Mouse (Mus musculus): ENCODE data around the gene Zfp385b. TPM values are rescaled to one million over a fixed set of nuclear protein-coding genes. Genes with fewer than 3 reads are reported as not detected.

Gene Zfp385b
- total RNA-seq, 2 experiments from 2014 or later = 5.3 to 7.5 TPM

GRCm38 (mm10) chr2:77528079-77528752 lies 291.2 kb downstream of the Zfp385b start:
- DNase-seq = no peak
- intact Hi-C loops (cut with DNase I) = no loop called here

GRCm38 (mm10) chr2:77527616-77528015 lies 291.8 kb downstream of the Zfp385b start:
- DNase-seq = no peak
- intact Hi-C loops (cut with DNase I) = no loop called here

GRCm38 (mm10) chr2:77526803-77527202 lies 292.6 kb downstream of the Zfp385b start:
- intact Hi-C loops (cut with DNase I) = no loop called here
- no peak for DNase-seq

- intact Hi-C loops (cut with DNase I) = no loop called here
- no peak for DNase-seq
Observed at GRCm38 (mm10) chr2:77526301-77526700, 293.1 kb downstream of the Zfp385b start.

GRCm38 (mm10) chr2:77522223-77522622 lies 297.2 kb downstream of the Zfp385b start:
- intact Hi-C loops (cut with DNase I) = no loop called here
- no peak for DNase-seq

GRCm38 (mm10) chr2:77519341-77519740 lies 300.1 kb downstream of the Zfp385b start:
- DNase-seq = no peak
- intact Hi-C loops (cut with DNase I) = loop anchor here (10.0 kb wide), 1 partner anchor 155 kb away; no protein-coding TSS in a partner anchor

- intact Hi-C loops (cut with DNase I) = loop anchor here (10.0 kb wide), 1 partner anchor 156 kb away; no protein-coding TSS in a partner anchor
- DNase-seq = no peak
Observed at GRCm38 (mm10) chr2:77518693-77519092, 300.7 kb downstream of the Zfp385b start.

- intact Hi-C loops (cut with DNase I) = loop anchor here (10.0 kb wide), 1 partner anchor 158 kb away; no protein-coding TSS in a partner anchor
- DNase-seq = no peak
Observed at GRCm38 (mm10) chr2:77516606-77517005, 302.8 kb downstream of the Zfp385b start.

- intact Hi-C loops (cut with DNase I) = loop anchor here (10.0 kb wide), 1 partner anchor 159 kb away; no protein-coding TSS in a partner anchor
- DNase-seq = no peak
Observed at GRCm38 (mm10) chr2:77515654-77516053, 303.8 kb downstream of the Zfp385b start.

GRCm38 (mm10) chr2:77515011-77515410 lies 304.4 kb downstream of the Zfp385b start:
- intact Hi-C loops (cut with DNase I) = loop anchor here (10.0 kb wide), 1 partner anchor 160 kb away; no protein-coding TSS in a partner anchor
- DNase-seq = no peak

GRCm38 (mm10) chr2:77514476-77514875 lies 305.0 kb downstream of the Zfp385b start:
- DNase-seq = no peak
- intact Hi-C loops (cut with DNase I) = loop anchor here (10.0 kb wide), 1 partner anchor 160 kb away; no protein-coding TSS in a partner anchor

GRCm38 (mm10) chr2:77508731-77509130 lies 310.7 kb downstream of the Zfp385b start:
- intact Hi-C loops (cut with DNase I) = no loop called here
- no peak for DNase-seq

- intact Hi-C loops (cut with DNase I) = no loop called here
- no peak for DNase-seq
Observed at GRCm38 (mm10) chr2:77506308-77506707, 313.1 kb downstream of the Zfp385b start.

- DNase-seq = no peak
- intact Hi-C loops (cut with DNase I) = no loop called here
Observed at GRCm38 (mm10) chr2:77505614-77506013, 313.8 kb downstream of the Zfp385b start.

GRCm38 (mm10) chr2:77503674-77504351 lies 315.6 kb downstream of the Zfp385b start:
- DNase-seq = no peak
- intact Hi-C loops (cut with DNase I) = no loop called here

- no peak for DNase-seq
- intact Hi-C loops (cut with DNase I) = no loop called here
Observed at GRCm38 (mm10) chr2:77503217-77503616, 316.2 kb downstream of the Zfp385b start.

- no peak for DNase-seq
- intact Hi-C loops (cut with DNase I) = no loop called here
Observed at GRCm38 (mm10) chr2:77502458-77502857, 317.0 kb downstream of the Zfp385b start.

- DNase-seq = no peak
- intact Hi-C loops (cut with DNase I) = no loop called here
Observed at GRCm38 (mm10) chr2:77500480-77500879, 319.0 kb downstream of the Zfp385b start.

- DNase-seq = no peak
- intact Hi-C loops (cut with DNase I) = no loop called here
Observed at GRCm38 (mm10) chr2:77498379-77498778, 321.1 kb downstream of the Zfp385b start.

- no peak for DNase-seq
- intact Hi-C loops (cut with DNase I) = no loop called here
Observed at GRCm38 (mm10) chr2:77497942-77498341, 321.5 kb downstream of the Zfp385b start.

- intact Hi-C loops (cut with DNase I) = no loop called here
- DNase-seq = no peak
Observed at GRCm38 (mm10) chr2:77496071-77496470, 323.4 kb downstream of the Zfp385b start.

- no peak for DNase-seq
- intact Hi-C loops (cut with DNase I) = no loop called here
Observed at GRCm38 (mm10) chr2:77495344-77495743, 324.1 kb downstream of the Zfp385b start.

Data from heart, postnatal 14 days (tissue).